Mouse (Mus musculus) heart, adult 2 months (tissue): ENCODE measurements around the gene Wfdc5. TPM values are rescaled to one million over a fixed set of nuclear protein-coding genes. Genes with fewer than 3 reads are reported as not detected.

Experiments
- DNase-seq, 2 experiments: peaks; one replicate each; pipeline ENCODE4 v3.0.0; 2021
- H3K27ac ChIP-seq: fragments of 200-600 bp; 2 replicates; pipeline ENCODE4 v1.8.1; 2022
- H3K27me3 ChIP-seq: fragments of 200-500 bp; 2 replicates; pipeline ENCODE4 v1.6.1; 2012; ENCODE audit warnings: mild to moderate bottlenecking, low read length, inconsistent platforms, mixed read lengths; ENCODE audit not compliant: control insufficient read depth, insufficient read depth
- H3K36me3 ChIP-seq: fragments of 200-500 bp; 2 replicates; pipeline ENCODE4 v1.6.1; 2012; ENCODE audit warnings: low read length, inconsistent platforms; ENCODE audit not compliant: control insufficient read depth, insufficient read depth
- H3K4me1 ChIP-seq: fragments of 200-500 bp; 2 replicates; pipeline ENCODE4 v1.6.1; 2011; ENCODE audit warnings: low read length; ENCODE audit not compliant: control insufficient read depth, insufficient read depth
- H3K4me3 ChIP-seq: fragments of 200-600 bp; 2 replicates; pipeline ENCODE4 v1.8.1; 2022
- H3K79me2 ChIP-seq: fragments of 200-500 bp; replicated peaks from 2 replicates; pipeline ENCODE4 v1.6.1; 2012; ENCODE audit warnings: mild to moderate bottlenecking, inconsistent platforms, low read length, moderate library complexity, mixed read lengths; ENCODE audit not compliant: control insufficient read depth, insufficient read depth
- H3K9ac ChIP-seq: fragments of 200-500 bp; 2 replicates; pipeline ENCODE4 v1.6.1; 2012; ENCODE audit warnings: low read depth, mild to moderate bottlenecking, control low read depth, inconsistent platforms, low read length, mixed read lengths
- CTCF ChIP-seq: fragments of 200-600 bp; IDR thresholded peaks from 2 replicates; pipeline ENCODE4 v1.8.1; 2022; ENCODE audit warnings: antibody characterized with exemption, mild to moderate bottlenecking, moderate library complexity
- EP300 ChIP-seq: fragments of 200-500 bp; IDR thresholded peaks from 2 replicates; pipeline ENCODE4 v1.6.1; 2011; ENCODE audit warnings: low read depth, low read length, control low read depth; ENCODE audit not compliant: insufficient read depth
- POLR2A ChIP-seq: fragments of 200-500 bp; IDR thresholded peaks from 2 replicates; pipeline ENCODE4 v1.6.1; 2011; ENCODE audit warnings: mild to moderate bottlenecking, low read depth, low read length, control low read depth; ENCODE audit not compliant: insufficient read depth
- WGBS: fragments of 180-500 bp; shearing (Covaris S2); methylation state at CpG from one replicate; pipeline ENCODE4 v1.1.7; 2018; 5-methylcytosine and 5-hydroxymethylcytosine counted together
- intact Hi-C: fragments of 180-260 bp; cut with DNase I; formaldehyde crosslinking; loops from one replicate; pipeline ENCODE4 v1.15.1; 2025
- polyA plus RNA-seq: library from polyadenylated mRNA; depleted of rRNA; stranded (reverse); fragments of >200 nt; gene quantifications from 2 replicates; pipeline ENCODE4 v1.2.3, GENCODE M21; 2012; rRNA removed
- total RNA-seq, 2 experiments: library from RNA; stranded (reverse); gene quantifications; 2 replicates each; pipeline ENCODE4 v1.2.3; 2021

The Wfdc5 gene
- total and polyA plus RNA-seq, 3 experiments: not detected

DNA sequence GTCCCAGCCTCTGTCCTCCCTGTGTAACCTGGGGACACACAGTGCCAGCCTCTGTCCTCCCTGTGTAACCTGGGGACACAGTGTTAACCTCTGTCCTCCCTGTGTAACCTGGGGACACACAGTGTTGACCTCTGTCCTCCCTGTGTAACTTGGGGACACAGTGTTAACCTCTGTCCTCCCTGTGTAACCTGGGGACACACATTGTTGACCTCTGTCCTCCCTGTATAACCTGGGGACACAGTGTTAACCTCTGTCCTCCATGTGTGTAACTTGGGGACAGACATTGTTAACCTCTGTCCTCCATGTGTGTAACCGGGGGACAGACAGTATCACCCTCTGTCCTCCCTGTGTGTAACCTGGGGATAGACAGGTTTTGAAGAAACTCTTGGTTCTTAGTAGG lies 51.0 kb downstream of the Wfdc5 start:
- WGBS: 85% methylated on average over 1 of the region's 1 CpGs
- Histone ChIP-seq H3K9ac (no peak overlapping the region), H3K4me3 (no peak overlapping the region), H3K36me3 (no peaks in the 10 kb centered on the region), H3K27ac (no peak overlapping the region), H3K79me2 (no peaks in the 10 kb centered on the region), H3K27me3 (no peaks in the 10 kb centered on the region), H3K4me1 (peaks cover 2% of the 10 kb centered on the region)
- no peak for DNase-seq
- intact Hi-C loops: loop anchor here (10.0 kb wide), 2 partner anchors 213 to 273 kb away; partner anchors contain the start of genes Matn4 and Rbpjl
- TF ChIP-seq POLR2A: no peak

DNA sequence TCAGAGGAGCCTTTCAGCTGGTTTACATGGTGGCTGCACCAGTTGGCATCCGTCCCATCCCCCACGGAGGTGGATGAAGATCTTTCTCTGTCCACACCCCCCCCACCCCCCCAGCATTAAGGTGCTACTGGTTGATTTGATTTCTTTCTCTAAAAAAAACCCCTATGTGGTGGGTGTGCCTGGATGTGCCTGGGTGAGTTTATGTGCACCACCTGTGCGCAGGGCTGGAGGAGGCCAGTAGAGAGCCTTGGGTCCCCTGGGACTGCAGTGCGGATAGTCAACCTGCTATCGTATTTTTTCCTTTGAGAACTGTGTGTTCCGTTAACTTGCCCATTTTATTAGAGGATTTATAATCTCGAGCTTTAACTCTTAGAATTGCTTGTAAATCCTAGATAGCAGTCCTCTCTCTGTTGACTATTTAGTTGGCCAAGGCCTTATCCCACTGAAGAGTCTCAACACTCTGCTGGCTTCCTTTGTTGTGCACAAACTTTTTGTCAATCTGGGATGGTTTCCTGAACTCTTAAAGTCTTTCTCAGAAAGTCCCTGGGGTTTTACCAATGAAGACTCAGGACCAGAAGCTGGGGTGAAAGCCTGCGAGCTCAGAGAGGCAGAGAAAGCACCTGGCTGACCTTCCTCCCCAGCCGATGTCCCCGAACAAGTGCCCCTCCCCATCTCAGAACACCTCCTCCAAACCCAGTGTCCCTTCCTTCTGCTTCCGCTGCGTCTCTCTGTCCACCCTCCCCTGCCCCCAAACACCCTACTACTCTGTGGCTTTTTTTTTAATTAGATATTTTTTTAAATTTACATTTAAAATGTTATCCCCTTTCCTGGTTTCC lies 53.7 kb downstream of the Wfdc5 start:
- TF ChIP-seq CTCF (no peak), POLR2A (no peak), EP300 (no peak)
- peak in 1 of 2 experiments; percentile 16 for DNase-seq
- Histone ChIP-seq H3K79me2 (no peaks in the 10 kb centered on the region), H3K4me3 (no peak overlapping the region), H3K9ac (no peak overlapping the region), H3K27me3 (no peaks in the 10 kb centered on the region), H3K27ac (no peak overlapping the region), H3K36me3 (no peaks in the 10 kb centered on the region), H3K4me1 (no peaks in the 10 kb centered on the region)
- intact Hi-C loops: no loop called here
- WGBS: 88% methylated on average over 12 of the region's 12 CpGs

DNA sequence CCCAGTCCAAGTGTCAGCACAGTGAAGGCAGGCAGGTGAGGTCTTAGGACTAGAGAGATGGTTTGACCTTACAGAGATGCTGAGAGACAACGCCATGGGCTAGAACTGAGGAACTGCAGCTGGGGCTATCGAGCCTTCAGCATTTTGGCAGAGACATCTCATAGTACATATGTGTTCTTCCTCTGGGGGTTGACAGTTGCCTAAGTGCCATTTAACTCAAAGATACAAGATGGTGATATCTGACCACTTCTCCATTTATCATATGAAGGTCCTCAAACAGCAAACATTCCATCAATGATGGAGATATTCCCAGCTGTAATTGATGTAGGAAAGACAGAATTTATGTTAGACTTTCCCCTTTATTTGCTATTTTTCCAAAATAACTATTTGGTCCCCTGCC lies 55.2 kb downstream of the Wfdc5 start:
- no peak for DNase-seq
- TF ChIP-seq POLR2A (no peak), CTCF (no peak), EP300 (no peak)
- no peaks in the 10 kb centered on the region for H3K27me3 ChIP-seq
- WGBS: 83% methylated on average over 2 of the region's 2 CpGs
- H3K36me3 ChIP-seq: no peaks in the 10 kb centered on the region
- intact Hi-C loops: no loop called here
- H3K4me1 ChIP-seq: no peaks in the 10 kb centered on the region
- no peaks in the 10 kb centered on the region for H3K79me2 ChIP-seq
- H3K9ac ChIP-seq: no peak overlapping the region
- H3K27ac ChIP-seq: no peak overlapping the region
- H3K4me3 ChIP-seq: no peak overlapping the region

DNA sequence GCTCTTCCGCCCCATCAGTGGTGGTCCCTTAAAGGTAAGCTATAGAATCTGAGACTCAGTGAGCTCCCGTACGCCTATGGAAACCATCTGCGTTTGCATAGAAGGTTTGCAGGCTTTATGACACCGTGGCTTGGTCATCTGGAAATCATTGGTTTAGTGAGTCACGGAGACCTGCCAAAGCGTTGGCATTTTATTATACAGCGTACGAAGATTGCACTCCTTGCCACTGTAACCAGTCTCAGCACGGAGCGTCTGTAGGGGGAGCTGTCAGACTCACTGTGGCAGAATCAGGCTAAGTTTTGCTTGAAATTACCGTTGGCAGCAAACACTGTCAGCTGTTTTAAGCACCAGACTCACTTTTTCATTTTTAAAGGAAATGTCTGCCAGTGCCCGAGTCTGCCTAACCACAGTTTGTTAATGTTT lies 56.0 kb downstream of the Wfdc5 start:
- Histone ChIP-seq H3K4me3 (no peak overlapping the region), H3K79me2 (no peaks in the 10 kb centered on the region), H3K4me1 (no peaks in the 10 kb centered on the region), H3K27me3 (no peaks in the 10 kb centered on the region), H3K36me3 (no peaks in the 10 kb centered on the region), H3K27ac (no peak overlapping the region), H3K9ac (no peak overlapping the region)
- TF ChIP-seq POLR2A (no peak), CTCF (peak; percentile 57), EP300 (no peak)
- 81% methylated on average over 13 of the region's 13 CpGs for WGBS
- DNase-seq: peak; percentile 24 to 38
- intact Hi-C loops: no loop called here

Other genes with a start within 250 kb of the Wfdc5 start
- gene Ywhab, start 187.8 kb downstream of the Wfdc5 start, total RNA-seq: 10 to 100 TPM; 71.9 to 73.1 TPM
- gene Ywhab, start 187.8 kb downstream of the Wfdc5 start, polyA plus RNA-seq: 26.8 and 37.1 TPM in 2 replicates
- gene Pabpc1l, start 157.3 kb downstream of the Wfdc5 start, total RNA-seq: under 1 TPM; 0.32 to 0.63 TPM
- 0.73 and 0.90 TPM in 2 replicates for gene Pabpc1l, start 157.3 kb downstream of the Wfdc5 start, polyA plus RNA-seq
- gene Stk4, start 112.4 kb downstream of the Wfdc5 start, total RNA-seq: 10 to 100 TPM; 14.3 to 14.7 TPM
- 6.4 and 10.7 TPM in 2 replicates for gene Stk4, start 112.4 kb downstream of the Wfdc5 start, polyA plus RNA-seq
- gene Tomm34, start 111.6 kb downstream of the Wfdc5 start, total RNA-seq: 10 to 100 TPM; 18.5 to 22.9 TPM
- gene Tomm34, start 111.6 kb downstream of the Wfdc5 start, polyA plus RNA-seq: 24.7 and 28.7 TPM in 2 replicates
- not detected for gene Kcns1, start 11.6 kb downstream of the Wfdc5 start, total RNA-seq
- gene Kcns1, start 11.6 kb downstream of the Wfdc5 start, polyA plus RNA-seq: 0.12 and 0.18 TPM in 2 replicates
- not detected for gene Wfdc12, start 7.9 kb upstream of the Wfdc5 start, total RNA-seq
- not detected in 2 replicates for gene Wfdc12, start 7.9 kb upstream of the Wfdc5 start, polyA plus RNA-seq
- not detected for gene Wfdc15a, start 17.4 kb upstream of the Wfdc5 start, total RNA-seq
- gene Wfdc15a, start 17.4 kb upstream of the Wfdc5 start, polyA plus RNA-seq: not detected in 2 replicates
- gene Wfdc15b, start 38.9 kb upstream of the Wfdc5 start, total RNA-seq: not detected
- gene Wfdc15b, start 38.9 kb upstream of the Wfdc5 start, polyA plus RNA-seq: not detected in 2 replicates
- gene Svs2, start 55.7 kb upstream of the Wfdc5 start, total RNA-seq: not detected
- gene Svs2, start 55.7 kb upstream of the Wfdc5 start, polyA plus RNA-seq: not detected in 2 replicates
- gene Svs3b, start 73.9 kb upstream of the Wfdc5 start, total RNA-seq: not detected
- not detected in 2 replicates for gene Svs3b, start 73.9 kb upstream of the Wfdc5 start, polyA plus RNA-seq
- gene Svs4, start 95.7 kb upstream of the Wfdc5 start, total RNA-seq: not detected
- gene Svs4, start 95.7 kb upstream of the Wfdc5 start, polyA plus RNA-seq: not detected in 2 replicates
- not detected for gene Svs3a, start 106.5 kb upstream of the Wfdc5 start, total RNA-seq
- not detected in 2 replicates for gene Svs3a, start 106.5 kb upstream of the Wfdc5 start, polyA plus RNA-seq
- gene Svs6, start 134.0 kb upstream of the Wfdc5 start, total RNA-seq: not detected
- not detected in 2 replicates for gene Svs6, start 134.0 kb upstream of the Wfdc5 start, polyA plus RNA-seq
- not detected for gene Svs5, start 150.0 kb upstream of the Wfdc5 start, total RNA-seq
- not detected in 2 replicates for gene Svs5, start 150.0 kb upstream of the Wfdc5 start, polyA plus RNA-seq
- gene Slpi, start 206.4 kb upstream of the Wfdc5 start, total RNA-seq: 10 to 100 TPM; 10.9 to 26.4 TPM
- gene Slpi, start 206.4 kb upstream of the Wfdc5 start, polyA plus RNA-seq: 3.1 and 8.3 TPM in 2 replicates
- gene Rbpjl, start 220.4 kb upstream of the Wfdc5 start, total RNA-seq: not detected
- 0.03 and 0.18 TPM in 2 replicates for gene Rbpjl, start 220.4 kb upstream of the Wfdc5 start, polyA plus RNA-seq
- under 1 TPM; 0.26 to 0.43 TPM for gene Matn4, start 222.4 kb upstream of the Wfdc5 start, total RNA-seq
- 0.70 and 0.82 TPM in 2 replicates for gene Matn4, start 222.4 kb upstream of the Wfdc5 start, polyA plus RNA-seq